Mouse (Mus musculus) ZHBTc4 (cell line): ENCODE measurements around the gene Smg9.
A peak's percentile ranks its signal among the peaks of the same experiment; 100 is the strongest.
"Not testable (repeated sequence)": the region's sequence is repeated elsewhere in the genome, so short reads cannot be mapped to it uniquely, and the experiment has no call there.

ENCODE experiments used
- DNase-seq: peaks from one replicate; pipeline ENCODE4 v3.0.0-alpha.2; 2011; ENCODE audit warnings: low read depth, low spot score

Smg9 gene

GRCm38 (mm10) chr7:24377091-24377865 lies 22.1 kb upstream of the Smg9 start:
- peak; percentile 79 for DNase-seq

DNA sequence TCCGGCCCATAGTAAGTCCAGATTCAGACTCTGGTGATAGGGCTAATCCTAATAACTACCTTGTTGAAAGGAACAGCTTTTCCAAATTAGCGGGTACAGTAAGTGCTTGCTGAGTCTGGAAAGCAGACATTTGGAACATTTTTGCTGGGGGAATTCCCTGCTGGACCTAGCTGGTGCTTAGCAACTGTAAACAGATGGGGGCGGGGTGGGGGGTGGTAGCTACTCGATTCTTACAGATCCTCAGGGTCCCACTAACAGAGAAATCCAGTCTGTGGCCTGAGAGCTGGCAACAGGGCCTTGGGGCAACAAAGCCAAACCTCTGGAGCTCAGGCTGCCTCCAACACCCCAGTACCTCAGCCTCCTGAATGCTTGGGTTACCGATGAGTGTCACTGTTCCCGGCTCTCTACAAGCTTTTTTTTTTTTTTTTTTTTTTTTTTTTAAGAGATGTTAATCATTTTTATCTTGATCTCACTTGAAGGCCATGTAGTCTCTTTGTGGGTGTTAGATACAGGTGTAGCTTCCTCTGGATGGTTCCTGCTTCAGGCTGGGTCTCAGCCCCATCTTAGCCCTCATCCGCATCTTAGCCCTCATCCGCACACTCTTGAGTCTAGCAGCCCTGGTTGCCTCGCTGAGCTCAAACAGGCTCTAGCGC lies 21.2 kb upstream of the Smg9 start:
- no peak for DNase-seq

DNA sequence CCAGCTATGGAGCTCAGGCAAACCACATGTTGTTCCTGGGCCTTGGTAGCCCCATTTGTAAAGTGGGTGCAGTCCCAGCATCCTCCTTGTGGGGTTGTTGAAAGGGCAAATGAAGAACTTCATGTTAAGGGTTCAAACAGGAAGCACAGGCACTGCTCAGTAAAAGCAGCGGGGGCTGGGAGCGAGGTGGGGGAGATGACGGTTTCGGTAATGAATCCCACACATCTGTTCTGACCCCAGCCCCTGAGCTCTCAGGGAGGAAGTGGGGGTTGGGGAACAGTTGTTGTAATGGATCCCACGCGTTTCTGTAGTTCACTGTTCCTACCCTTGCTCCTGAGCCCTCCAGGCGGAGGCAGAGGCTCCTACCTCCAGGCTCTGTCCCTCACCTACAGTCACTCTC lies 19.5 kb upstream of the Smg9 start:
- DNase-seq: no peak

DNA sequence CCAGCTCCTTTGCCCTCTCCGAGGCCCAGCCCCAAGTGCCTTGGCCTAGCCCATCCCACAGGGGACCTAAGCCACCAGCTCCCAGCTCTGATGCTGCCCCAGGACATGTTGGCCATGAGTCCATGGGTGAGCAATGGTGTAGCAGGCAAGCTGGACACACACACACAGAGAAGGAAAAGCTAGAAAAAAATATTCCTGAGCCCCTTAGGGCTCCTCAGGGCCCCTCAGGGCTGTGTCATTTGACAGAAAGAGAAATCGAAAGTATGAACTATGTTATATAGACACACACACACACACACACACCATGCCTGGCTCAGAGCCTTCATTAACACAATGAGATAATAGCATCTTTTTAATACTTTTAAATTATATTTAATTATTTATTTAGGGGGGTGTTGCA lies 19.0 kb upstream of the Smg9 start:
- no peak for DNase-seq

GRCm38 (mm10) chr7:24382730-24383372 lies 16.6 kb upstream of the Smg9 start:
- DNase-seq: no peak

DNA sequence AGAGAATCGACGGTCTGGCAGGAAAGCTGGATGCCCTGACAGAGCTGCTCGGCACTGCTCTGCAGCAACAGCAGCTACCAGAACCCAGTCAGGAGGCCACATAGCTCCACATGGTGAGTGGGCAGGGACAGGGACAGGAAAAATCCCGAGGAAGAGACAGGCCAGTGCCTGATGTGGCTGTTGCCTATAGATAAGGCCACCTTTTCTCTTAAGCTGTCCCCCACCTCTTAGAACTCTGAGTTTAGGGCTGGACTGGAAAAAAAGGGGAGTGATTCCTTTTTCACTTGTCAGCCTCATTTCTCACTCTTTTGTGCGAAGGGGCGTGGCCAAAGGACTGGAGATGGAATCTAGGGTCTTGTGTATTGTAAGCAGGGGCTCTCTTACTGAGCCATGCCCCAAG lies 15.3 kb upstream of the Smg9 start:
- DNase-seq: no peak

- DNase-seq: peak; percentile 83
Measured at GRCm38 (mm10) chr7:24384827-24385226, 14.6 kb upstream of the Smg9 start.

GRCm38 (mm10) chr7:24387059-24387556 lies 12.3 kb upstream of the Smg9 start:
- no peak for DNase-seq

DNA sequence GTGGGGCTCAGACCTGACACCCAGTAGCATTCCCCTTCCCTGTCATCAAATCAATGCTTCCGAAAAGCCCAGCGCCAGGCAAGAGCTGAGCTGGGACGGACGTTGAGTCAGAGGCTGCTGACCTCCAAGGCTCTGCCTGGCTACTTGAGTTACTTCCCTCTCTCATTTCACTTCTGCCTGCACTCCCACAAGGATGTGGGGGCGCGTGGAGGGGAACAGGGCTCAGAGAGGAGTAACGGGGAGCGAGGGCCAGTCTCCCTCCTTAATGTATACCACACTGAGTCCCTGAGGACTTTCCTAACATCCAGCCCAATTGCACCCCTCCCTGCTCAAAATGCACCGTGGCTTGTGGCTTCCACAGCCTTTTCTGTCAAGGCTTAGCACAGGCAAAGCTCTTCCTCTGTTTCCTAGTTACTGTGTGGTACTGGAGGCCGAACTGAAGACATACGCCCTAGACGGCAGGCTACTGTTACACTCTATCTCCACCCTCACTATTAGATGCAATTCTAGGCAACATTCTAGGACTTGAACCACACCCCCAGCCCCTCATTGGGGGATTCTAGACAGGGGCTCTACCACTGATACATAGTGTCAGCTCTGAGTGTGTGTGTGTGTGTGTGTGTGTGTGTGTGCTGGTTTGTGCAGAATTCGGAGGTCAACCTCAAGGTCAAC lies 9.8 kb upstream of the Smg9 start:
- DNase-seq: peak; percentile 31

DNA sequence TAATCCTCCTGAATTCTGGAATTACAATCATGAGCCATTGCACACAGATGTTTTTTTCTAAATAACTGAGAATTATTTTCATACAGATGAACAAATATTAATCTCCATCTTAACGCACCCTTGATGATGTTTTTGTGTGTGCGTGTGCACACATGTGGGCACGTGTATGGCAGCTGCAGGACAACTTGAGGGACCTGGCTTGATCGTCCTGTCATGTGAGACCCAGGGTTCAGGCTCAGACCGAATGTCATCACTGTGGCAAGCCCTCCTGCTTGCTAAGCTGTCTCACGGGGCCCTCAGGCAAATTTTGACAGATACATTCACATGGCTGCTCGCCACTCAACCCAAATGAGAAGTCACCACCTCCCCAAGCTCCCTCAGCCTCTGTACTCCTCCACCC lies 8.9 kb upstream of the Smg9 start:
- no peak for DNase-seq

GRCm38 (mm10) chr7:24391077-24391476 lies 8.3 kb upstream of the Smg9 start:
- no peak for DNase-seq

GRCm38 (mm10) chr7:24391687-24392086 lies 7.7 kb upstream of the Smg9 start:
- DNase-seq: no peak

DNA sequence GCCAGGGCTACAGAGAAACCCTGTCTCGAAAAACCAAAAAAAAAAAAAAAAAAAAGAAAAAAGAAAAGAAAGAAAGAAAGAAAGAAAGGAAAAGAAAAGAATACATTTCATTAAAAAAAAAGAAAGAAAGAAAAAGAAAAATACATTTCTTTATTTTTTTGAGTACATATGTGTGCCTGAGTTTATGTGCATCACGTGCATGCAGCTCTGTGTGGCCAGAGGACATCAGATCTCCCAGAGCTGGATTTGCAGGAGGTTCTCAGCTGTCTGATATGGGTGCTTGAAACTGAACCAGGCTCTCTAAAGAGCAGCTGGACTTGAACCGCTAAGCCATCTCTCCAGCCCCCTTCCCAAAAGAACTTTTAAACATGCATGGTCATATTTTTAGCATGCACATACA lies 5.4 kb upstream of the Smg9 start:
- no peak for DNase-seq

DNA sequence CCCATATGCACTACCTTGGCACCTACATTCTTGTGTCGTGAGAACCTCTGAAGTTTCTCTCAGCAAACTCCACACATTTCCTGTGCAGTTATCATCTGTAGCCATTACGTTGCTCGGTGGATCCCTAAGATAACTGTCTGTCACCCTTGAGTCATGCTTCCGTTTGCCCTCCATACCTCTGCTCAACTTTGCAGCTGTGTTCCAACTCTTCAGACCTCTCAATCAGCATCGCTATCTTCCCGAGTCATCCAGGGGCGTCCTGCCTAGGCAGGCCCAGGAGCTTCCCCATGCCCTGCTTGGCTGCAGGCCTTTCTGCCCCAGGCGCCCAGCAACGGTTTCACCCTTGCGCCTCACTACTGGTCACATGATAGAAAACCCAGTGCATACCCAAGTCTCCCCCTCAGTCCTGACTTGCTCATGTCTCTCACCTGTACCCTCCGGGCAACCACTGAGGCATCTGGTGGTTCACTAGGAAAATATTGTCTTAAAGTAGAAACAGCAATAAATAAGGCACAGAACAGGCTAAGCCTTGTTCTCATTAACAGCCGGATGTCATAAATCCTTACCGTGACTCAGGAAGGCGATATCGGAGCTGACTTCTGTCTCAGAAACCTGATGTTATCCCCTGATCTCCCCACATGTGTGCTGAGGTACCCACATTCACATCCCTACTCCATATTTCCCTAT lies 4.8 kb upstream of the Smg9 start:
- DNase-seq: no peak

DNA sequence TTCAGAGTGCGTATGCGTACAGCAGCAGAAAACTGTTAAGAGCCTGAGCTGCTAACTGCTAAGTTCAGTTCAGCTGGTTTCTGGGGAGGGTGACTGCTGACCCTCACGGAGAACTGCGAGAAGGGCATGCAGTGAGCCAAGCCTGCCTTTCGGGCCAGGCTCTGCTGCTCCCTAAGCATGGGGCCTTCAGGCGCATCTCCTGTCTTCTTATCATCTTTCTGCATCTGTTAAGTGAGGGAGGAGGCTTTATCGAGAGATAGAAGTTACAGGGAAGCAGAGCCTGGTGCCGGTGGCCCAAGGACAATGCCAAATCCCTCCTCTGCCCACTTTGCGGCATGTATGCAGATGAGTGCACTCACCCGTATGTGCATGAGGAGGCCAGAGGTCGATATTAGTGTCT lies 2.6 kb upstream of the Smg9 start:
- no peak for DNase-seq

DNA sequence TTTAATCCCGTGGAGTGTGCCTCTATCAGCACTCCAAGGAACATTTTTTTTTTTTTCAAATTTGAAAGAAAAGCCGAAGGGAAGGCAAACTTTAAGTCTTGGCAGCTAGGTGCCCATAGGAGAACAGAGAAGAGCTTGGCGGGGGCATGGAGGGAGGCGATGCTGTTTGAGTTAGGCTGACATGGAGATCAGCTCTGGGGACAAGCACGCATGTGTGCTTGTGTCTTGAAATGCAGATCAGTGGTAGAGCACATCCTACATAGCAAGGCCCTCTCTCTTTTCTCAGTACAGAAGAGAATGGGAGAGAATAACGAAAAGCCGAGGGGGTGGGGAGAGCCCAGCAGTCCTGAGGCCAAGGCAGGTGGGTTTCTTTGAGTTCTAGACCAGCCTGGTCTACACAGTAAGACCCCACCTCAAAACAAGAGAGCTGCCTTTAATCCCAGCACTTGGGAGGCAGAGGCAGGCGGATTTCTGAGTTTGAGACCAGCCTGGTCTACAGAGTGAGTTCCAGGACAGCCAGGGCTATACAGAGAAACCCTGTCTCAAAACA lies 980 bp upstream of the Smg9 start:
- DNase-seq: no peak

- DNase-seq: no peak
Measured at GRCm38 (mm10) chr7:24400082-24400452, 648 bp downstream of the Smg9 start.

DNA sequence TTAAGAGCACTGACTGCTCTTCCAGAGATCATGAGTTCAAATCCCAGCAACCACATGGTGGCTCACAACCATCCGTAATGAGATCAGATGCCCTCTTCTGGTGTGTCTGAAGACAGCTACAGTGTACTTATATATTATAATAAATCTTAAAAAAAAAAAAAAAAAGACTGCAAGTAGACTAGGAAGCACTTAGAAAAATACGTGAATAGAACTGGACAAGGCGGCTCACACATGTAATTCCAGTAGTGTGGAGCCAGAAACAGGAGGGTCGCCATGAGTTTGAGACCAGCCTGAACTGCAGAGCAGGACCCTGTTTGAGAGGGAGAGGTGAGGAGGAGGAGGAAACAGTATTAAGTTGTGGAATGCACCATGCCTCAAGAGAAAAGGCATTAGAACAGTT lies 1.1 kb downstream of the Smg9 start:
- not testable (repeated sequence) for DNase-seq

- peak; percentile 90 for DNase-seq
Measured at GRCm38 (mm10) chr7:24402851-24403250, 3.4 kb downstream of the Smg9 start.

- no peak for DNase-seq
Measured at GRCm38 (mm10) chr7:24405649-24406048, 6.2 kb downstream of the Smg9 start.
